Mouse (Mus musculus) adrenal gland (tissue): ENCODE measurements around the gene Mtrf1l.

ENCODE experiments used
- intact Hi-C: fragments of 180-260 bp; cut with DNase I; formaldehyde crosslinking; loops from one replicate; pipeline ENCODE4 v1.15.1; 2025

The Mtrf1l gene

DNA sequence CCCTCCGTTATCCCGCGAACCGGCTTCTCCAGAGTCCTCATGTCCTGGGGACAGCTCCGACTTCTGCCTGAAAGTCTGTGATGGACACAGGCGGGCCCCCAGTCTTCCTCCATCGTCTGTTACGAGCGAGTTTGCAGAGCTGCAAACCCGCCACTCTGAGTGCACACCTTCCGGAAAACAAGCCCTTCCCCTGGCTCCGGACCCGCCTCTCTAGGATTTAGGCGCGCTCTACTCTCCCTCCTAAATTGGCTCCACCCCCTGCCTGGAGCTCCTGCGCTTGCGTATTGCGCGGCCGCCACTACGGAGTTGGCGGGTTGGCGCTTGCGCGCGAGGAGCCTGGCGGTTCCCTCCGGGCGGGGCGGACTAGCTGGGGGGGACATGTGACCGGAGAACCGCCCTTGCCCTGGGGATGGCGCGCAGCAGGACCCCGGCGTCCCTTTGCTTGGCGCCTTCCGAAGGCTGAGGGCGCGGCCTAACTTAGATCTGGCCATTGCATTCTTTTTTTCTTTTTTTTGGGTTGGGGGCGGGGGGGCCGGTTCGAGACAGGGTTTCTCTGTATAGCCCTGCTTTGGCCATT, 17.9 kb downstream of the Mtrf1l start:
- intact Hi-C loops = loop anchor here (1.0 kb wide), 1 partner anchor 17 kb away; the partner anchor contains the start of gene Mtrf1l

DNA sequence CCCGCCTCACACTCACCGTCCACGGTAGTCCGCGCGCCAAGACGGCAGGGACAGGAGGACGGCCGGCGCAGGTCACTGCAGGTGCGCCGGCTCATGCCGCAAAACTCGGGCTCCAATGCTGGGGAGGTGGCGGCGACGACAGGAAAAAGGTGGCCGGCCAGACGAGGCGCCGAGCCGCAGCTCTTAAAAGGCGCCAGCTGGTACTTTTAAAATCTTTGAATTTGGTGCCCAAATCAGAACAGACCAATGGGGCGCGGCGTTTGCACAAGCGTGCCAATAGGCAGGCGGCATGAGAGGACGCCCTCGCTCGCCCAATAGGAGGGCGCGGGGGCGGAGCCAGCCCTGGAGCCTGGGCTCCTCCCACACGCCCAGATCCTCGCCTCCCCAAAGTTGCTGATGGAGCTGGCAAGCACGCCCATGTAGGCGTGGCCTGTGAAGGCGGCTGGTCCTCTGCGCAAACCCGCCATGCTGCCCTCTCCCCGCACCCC, 18.4 kb downstream of the Mtrf1l start, which contains the start of gene Fbxo5:
Fbxo5 (minus strand) TSS at position 358 of the 488 bp plus-strand sequence.
- intact Hi-C loops = no loop called here

DNA sequence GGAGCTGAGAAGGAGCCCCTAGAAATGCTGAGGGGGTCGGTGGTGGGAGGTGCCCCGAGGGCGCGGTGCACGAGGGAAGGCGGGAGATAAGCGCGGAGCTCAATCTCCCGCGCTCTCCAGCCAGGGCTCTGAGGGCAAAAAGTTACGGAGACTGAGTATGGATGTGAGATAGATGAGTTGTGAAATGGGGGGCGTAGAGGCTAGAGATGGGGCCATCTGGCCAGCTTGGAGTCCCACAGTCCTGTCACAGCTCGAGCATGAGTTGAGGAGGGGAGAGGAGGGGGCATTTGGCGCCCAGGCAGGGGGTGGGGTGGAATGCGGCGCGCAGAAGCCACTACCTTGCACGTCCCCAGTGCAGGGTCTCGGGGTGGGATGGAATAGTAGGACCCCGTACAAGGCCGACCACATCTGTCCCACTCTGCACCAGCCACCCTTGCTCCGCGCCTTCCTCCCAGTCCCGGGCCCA, 19.0 kb downstream of the Mtrf1l start:
- intact Hi-C loops = loop anchor here (5.0 kb wide), 1 partner anchor 33 kb away; no protein-coding TSS in a partner anchor

DNA sequence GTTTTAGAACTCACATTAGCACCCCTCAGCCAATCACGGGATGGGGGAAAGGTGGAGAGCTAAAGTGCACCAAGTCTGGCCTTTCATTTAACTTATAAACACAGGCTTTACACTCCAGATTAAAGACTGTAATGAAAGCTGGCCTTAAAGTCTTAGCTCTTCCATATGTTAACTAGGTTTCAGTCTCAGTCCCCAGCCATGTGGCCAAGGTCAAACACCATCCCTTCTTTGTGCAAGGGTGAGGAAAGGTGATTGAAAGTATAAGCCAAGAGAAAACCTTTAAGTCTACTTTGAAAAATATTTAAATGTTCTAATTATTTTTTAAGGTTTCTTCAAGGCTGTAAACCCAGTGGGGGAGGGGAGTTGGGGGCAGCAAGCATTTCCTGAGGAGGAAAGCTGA, 20.0 kb downstream of the Mtrf1l start:
- intact Hi-C loops = loop anchor here (5.0 kb wide), 1 partner anchor 34 kb away; no protein-coding TSS in a partner anchor

- intact Hi-C loops = loop anchor here (5.0 kb wide), 1 partner anchor 34 kb away; no protein-coding TSS in a partner anchor
Measured at GRCm38 (mm10) chr10:5802866-5803265, 20.8 kb downstream of the Mtrf1l start.

DNA sequence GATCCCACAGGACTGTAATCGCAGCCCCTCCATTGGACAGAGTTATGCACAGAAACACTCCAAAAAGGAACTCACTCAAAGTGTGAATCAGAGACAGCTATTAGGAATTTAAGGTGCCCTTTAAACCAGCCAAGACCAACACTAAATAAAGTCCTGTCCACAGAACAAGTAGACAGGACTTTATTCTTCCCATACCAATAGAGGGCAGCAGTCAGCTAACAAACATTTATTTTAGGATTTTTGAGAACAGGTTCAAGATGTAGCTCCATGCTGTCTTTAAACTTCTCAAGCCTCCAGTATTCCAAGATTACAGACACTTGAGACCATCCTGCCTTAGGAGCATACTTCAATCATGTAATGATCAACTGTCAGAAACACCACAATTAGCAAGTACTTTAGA, 23.2 kb downstream of the Mtrf1l start:
- intact Hi-C loops = loop anchor here (2.0 to 5.0 kb wide), 2 partner anchors 24 to 37 kb away; no protein-coding TSS in a partner anchor

GRCm38 (mm10) chr10:5798069-5798468, 25.6 kb downstream of the Mtrf1l start:
- intact Hi-C loops = no loop called here

DNA sequence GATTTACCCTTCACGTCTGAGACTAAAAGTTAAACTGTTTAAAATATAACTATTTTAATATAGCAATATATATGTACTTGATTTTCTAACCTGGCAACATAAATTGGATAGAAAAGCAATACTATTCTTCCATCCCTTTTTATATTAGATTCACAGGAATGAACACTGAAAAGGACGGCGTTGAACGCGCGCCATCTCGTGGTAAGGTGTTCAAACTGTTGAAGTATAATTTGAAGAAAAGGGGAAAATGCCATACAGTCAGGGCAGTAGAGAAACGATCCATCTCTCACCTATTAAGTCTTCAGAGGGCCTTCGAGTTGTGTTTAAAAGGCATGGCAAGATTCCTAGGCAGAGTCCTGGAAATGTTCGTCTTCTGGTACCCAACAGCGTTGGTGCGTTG, 33.1 kb downstream of the Mtrf1l start:
- intact Hi-C loops = no loop called here

GRCm38 (mm10) chr10:5786923-5787322, 36.8 kb downstream of the Mtrf1l start:
- intact Hi-C loops = loop anchor here (2.0 to 10.0 kb wide), 2 partner anchors 152 to 188 kb away; partner anchors contain the start of gene Vip
